Mouse (Mus musculus): ENCODE measurements at regions not wholly inside any gene's neighbourhood (a gene's known extent, or its start where the extent isn't known, plus 50 kb on each side); places are given as distances from the start of the nearest gene placed in this dataset.

DNA sequence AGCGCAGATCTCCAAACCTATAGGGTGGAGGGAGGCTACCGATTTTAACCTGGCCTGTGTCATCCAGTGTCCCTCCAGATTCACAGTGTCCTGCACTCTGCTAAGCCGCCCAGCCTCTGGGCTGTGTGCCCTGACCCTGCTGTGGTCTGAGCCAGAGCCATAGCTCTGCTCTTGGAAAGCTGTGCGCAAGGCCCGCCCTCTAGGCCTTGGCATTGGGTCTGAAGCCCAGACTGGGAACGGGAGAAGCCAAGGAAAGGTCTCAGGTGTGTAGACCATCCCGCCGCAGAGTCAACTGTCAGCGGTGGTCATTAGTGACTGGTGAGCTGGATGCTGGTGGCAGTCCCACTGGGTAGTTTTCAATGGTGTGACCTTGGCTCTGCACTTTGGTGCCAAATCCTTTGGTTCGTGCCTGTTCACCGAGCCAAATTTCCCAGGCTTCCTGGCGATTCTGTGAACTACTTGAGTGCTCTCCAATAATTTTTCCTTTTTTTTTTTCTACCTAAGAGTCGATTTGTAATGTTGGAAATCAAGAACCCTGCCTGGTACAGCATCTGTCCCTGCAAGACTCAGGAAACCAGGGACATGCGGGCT lies 52.0 kb upstream of the Ptgfrn start:
- DNase-seq, result no peak

DNA sequence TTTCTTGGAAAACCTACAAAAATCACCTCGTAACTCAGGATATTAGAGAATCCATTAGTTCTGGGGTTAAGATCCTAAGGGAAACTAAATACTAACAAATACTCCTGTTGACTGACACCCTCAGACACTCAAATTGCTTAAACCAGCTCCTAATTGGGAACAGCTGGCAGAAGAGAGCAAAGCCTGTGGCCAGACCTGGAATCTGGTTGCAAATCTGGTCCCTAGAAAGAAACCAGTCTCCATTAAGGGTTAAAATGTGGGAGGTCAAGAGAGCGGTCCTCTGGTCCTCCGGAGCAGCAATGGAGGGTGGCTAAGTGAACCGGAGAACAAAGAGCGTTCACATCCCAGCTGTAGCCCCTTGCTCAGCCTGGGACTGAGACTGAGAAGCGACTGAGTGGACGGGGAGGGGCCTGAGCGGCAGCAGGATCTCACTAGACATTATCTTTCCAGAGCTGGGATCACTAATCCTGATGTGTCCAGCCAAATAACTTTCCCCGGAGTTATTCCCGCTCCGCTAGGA lies 51.4 kb upstream of the Ptgfrn start:
- DNase-seq, result no peak

Data from B cell, adult 2 months (primary cell).